Mouse (Mus musculus) hindbrain, embryonic 16.5 days (tissue): ENCODE measurements at regions not wholly inside any gene's neighbourhood (a gene's known extent, or its start where the extent isn't known, plus 50 kb on each side); places are given as distances from the start of the nearest gene placed in this dataset.

Source experiments
- ATAC-seq: fragments of 200-750 bp; cut with Nextera tagmentation; 2 replicates; pipeline ENCODE4 v1.8.0; 2017; ENCODE audit warnings: moderate TSS enrichment, moderate library complexity
- H3K27ac ChIP-seq: fragments of 300-500 bp; sonication (generic); 2 replicates; pipeline ENCODE4 v1.5.1; 2014; ENCODE audit warnings: low read depth, mild to moderate bottlenecking, control low read depth, low read length, moderate library complexity
- H3K27me3 ChIP-seq: fragments of 300-500 bp; sonication (generic); replicated peaks from 2 replicates; pipeline ENCODE4 v1.6.1; 2014; ENCODE audit warnings: low read length; ENCODE audit not compliant: control insufficient read depth, insufficient read depth
- H3K36me3 ChIP-seq: fragments of 300-500 bp; sonication (generic); 2 replicates; pipeline ENCODE4 v1.6.1; 2014; ENCODE audit warnings: mild to moderate bottlenecking, low read length, moderate library complexity, mixed read lengths; ENCODE audit not compliant: control insufficient read depth, insufficient read depth
- H3K4me1 ChIP-seq: fragments of 300-500 bp; sonication (generic); 2 replicates; pipeline ENCODE4 v1.6.1; 2014; ENCODE audit warnings: low read depth, low read length; ENCODE audit not compliant: control insufficient read depth, insufficient read depth
- H3K4me2 ChIP-seq: fragments of 300-500 bp; sonication (generic); 2 replicates; pipeline ENCODE4 v1.6.1; 2014; ENCODE audit warnings: mild to moderate bottlenecking, low read length, control low read depth, moderate library complexity
- H3K4me3 ChIP-seq: fragments of 300-500 bp; sonication (generic); 2 replicates; pipeline ENCODE4 v1.5.1; 2014; ENCODE audit warnings: mild to moderate bottlenecking, low read length, control low read depth, moderate library complexity
- H3K9ac ChIP-seq: fragments of 300-500 bp; sonication (generic); 2 replicates; pipeline ENCODE4 v1.6.1; 2014; ENCODE audit warnings: low read depth, mild to moderate bottlenecking, control low read depth, low read length, moderate library complexity
- H3K9me3 ChIP-seq: fragments of 300-500 bp; sonication (generic); 2 replicates; pipeline ENCODE4 v1.6.1; 2014; ENCODE audit warnings: mild to moderate bottlenecking, low read length, moderate library complexity; ENCODE audit not compliant: control insufficient read depth
- WGBS: fragments of 180-500 bp; shearing (Covaris S2); extraction: QIAGEN DNeasy Blood & Tissue Kit; methylation state at CpG from one replicate; pipeline ENCODE4 v1.1.7; 2014; 5-methylcytosine and 5-hydroxymethylcytosine counted together

GRCm38 (mm10) chr2:144191707-144192106 lies 78.8 kb upstream of the Mgme1 start:
- Histone ChIP-seq H3K4me3 (no peak overlapping the region), H3K9ac (no peak overlapping the region), H3K9me3 (no peaks in the 10 kb centered on the region), H3K27ac (no peak overlapping the region), H3K4me1 (peaks cover 2% of the 10 kb centered on the region; the same call in 1 of the 2 replicates), H3K36me3 (no peaks in the 10 kb centered on the region), H3K27me3 (no peaks in the 10 kb centered on the region), H3K4me2 (no peak overlapping the region)
- WGBS = 86% methylated on average over 4 of the region's 4 CpGs
- ATAC-seq = no peak

- no peak for ATAC-seq
- WGBS = 82% methylated on average over 8 of the region's 8 CpGs
- no peaks in the 10 kb centered on the region for H3K27me3 ChIP-seq
These were observed 78.0 kb upstream of the Mgme1 start for GRCm38 (mm10) chr2:144192428-144192827.

GRCm38 (mm10) chr2:144195851-144196250 lies 74.6 kb upstream of the Mgme1 start:
- ATAC-seq = no peak
- 51% methylated on average over 14 of the region's 14 CpGs for WGBS
- H3K27me3 ChIP-seq = no peaks in the 10 kb centered on the region
- no peak overlapping the region for H3K4me3 ChIP-seq
- no peak overlapping the region for H3K9ac ChIP-seq
- H3K36me3 ChIP-seq = no peaks in the 10 kb centered on the region
- peaks cover 2% of the 10 kb centered on the region; the same call in 1 of the 2 replicates for H3K4me1 ChIP-seq
- H3K27ac ChIP-seq = no peak overlapping the region
- no peaks in the 10 kb centered on the region for H3K9me3 ChIP-seq
- no peak overlapping the region for H3K4me2 ChIP-seq

More at GRCm38 (mm10) chr2:144192428-144192827, 78.0 kb upstream of the Mgme1 start:
- H3K9me3 ChIP-seq = no peaks in the 10 kb centered on the region
- H3K4me2 ChIP-seq = no peak overlapping the region
- H3K9ac ChIP-seq = no peak overlapping the region
- no peak overlapping the region for H3K4me3 ChIP-seq
- H3K27ac ChIP-seq = no peak overlapping the region
- H3K36me3 ChIP-seq = no peaks in the 10 kb centered on the region
- H3K4me1 ChIP-seq = peaks cover 2% of the 10 kb centered on the region; the same call in 1 of the 2 replicates

GRCm38 (mm10) chr2:144197139-144197538 lies 73.3 kb upstream of the Mgme1 start:
- Histone ChIP-seq H3K27me3 (no peaks in the 10 kb centered on the region), H3K4me3 (no peak overlapping the region), H3K9me3 (no peaks in the 10 kb centered on the region), H3K4me2 (no peak overlapping the region), H3K9ac (no peak overlapping the region), H3K4me1 (peaks cover 2% of the 10 kb centered on the region; the same call in 1 of the 2 replicates), H3K27ac (no peak overlapping the region), H3K36me3 (no peaks in the 10 kb centered on the region)
- WGBS = 71% methylated on average over 2 of the region's 2 CpGs
- ATAC-seq = no peak

GRCm38 (mm10) chr2:144198326-144199051 lies 72.0 kb upstream of the Mgme1 start:
- no peak overlapping the region for H3K4me2 ChIP-seq
- no peaks in the 10 kb centered on the region for H3K9me3 ChIP-seq
- no peak overlapping the region for H3K27ac ChIP-seq
- H3K36me3 ChIP-seq = no peaks in the 10 kb centered on the region
- no peak for ATAC-seq
- H3K27me3 ChIP-seq = no peaks in the 10 kb centered on the region
- H3K4me1 ChIP-seq = peaks cover 2% of the 10 kb centered on the region; the same call in 1 of the 2 replicates
- no peak overlapping the region for H3K4me3 ChIP-seq
- no peak overlapping the region for H3K9ac ChIP-seq
- WGBS = 74% methylated on average over 13 of the region's 13 CpGs
